Mouse (Mus musculus) adrenal gland, postnatal 25 days (tissue): Measurements from ENCODE around the gene Npb. TPM values are rescaled to one million over a fixed set of nuclear protein-coding genes. Genes with fewer than 3 reads are reported as not detected.

Experiments
- DNase-seq: peaks from one replicate; pipeline ENCODE4 v3.0.0; 2021; ENCODE audit warnings: mixed read lengths
- microRNA-seq, 2 experiments: library from miRNA; unstranded; fragments of <30 nt; microRNA quantifications; one replicate each; pipeline ENCODE4 v1.2.0; 2021
- total RNA-seq: library from RNA; stranded (reverse); gene quantifications from 2 replicates; pipeline ENCODE4 v1.2.3, GENCODE M21; 2021

Npb gene
- total RNA-seq, 1 experiment from 2014 or later, result 3.1 TPM

DNA sequence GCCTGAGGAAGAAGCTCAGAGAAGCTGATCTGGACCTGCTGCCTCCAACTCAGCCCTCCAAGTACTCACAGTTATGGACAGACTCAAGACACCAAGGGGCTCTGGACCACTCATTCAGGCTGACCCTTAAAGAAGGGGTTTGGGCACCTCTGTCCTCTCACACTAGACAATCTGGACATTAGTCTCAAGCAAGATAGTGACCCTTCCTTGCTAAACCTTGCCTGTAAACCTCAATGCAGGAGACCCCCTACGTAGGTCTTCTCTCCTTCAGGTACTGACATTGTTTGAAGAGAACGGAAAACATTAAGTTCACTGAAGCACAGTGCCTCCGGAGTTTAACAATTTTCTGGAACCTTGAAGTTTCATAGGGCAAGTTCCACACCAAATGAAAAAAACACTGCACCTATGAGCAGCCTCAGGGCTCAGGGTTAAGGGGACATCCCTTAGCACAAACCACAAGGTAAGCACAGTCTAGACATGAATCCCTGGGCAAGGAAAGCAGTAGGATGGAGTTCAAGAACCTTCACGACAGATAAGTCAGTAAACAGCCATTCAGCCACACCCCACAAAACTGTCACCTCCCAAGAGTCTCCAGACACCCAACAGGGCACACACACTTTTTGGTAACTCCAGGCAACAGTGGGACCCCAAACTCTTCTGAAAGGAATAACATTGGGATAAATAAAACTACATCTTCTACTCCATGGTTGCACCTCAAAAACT is 23.6 kb downstream of the Npb start:
- DNase-seq, result no peak

DNA sequence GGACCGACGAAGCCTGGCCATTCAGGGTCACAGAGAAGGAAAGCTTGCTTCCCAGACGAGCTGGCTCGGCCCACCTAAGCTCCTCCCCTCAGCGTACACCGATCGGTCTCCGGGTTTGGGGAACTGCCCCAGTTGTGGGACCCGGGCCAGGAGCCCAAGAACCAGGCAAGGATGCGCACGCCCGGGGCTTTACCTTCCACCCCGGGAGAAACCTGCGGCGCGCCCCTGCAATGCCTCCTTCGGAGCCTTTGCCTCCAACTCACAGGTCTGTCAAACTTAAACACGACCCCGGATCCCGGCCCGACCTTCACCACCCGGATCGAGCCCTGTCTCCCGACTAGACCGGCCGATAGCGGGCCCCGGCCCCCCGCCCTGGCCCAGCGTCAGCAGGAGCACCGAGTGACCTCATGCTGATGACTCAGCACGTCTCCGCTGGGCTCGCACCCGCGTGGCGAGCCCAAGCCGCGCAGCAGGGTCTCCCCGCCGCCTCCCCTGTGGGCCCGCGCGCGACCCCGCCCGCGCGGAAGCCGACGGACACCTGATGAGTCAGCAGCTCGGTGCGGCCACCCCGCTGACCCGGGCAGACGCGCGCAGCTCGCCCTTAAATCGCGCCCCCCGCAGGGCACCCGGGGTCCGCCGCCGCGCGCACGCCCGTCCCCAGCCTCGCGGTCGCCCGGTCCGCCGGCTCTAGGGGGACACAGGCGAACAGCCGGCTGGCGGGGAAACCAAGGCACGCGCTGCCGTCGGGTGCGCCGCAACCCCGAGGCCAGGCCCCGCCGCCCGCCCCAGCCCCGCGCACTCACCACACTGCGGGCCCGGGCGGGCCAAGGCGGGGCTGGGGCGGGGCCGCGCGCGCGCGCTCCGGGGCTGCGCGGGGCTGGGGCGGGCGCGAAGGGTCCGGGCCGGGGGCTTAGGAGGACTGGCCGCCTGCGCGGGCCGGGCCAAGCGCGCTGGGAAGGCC is 24.6 kb downstream of the Npb start:
- peak; percentile 82 for DNase-seq

DNA sequence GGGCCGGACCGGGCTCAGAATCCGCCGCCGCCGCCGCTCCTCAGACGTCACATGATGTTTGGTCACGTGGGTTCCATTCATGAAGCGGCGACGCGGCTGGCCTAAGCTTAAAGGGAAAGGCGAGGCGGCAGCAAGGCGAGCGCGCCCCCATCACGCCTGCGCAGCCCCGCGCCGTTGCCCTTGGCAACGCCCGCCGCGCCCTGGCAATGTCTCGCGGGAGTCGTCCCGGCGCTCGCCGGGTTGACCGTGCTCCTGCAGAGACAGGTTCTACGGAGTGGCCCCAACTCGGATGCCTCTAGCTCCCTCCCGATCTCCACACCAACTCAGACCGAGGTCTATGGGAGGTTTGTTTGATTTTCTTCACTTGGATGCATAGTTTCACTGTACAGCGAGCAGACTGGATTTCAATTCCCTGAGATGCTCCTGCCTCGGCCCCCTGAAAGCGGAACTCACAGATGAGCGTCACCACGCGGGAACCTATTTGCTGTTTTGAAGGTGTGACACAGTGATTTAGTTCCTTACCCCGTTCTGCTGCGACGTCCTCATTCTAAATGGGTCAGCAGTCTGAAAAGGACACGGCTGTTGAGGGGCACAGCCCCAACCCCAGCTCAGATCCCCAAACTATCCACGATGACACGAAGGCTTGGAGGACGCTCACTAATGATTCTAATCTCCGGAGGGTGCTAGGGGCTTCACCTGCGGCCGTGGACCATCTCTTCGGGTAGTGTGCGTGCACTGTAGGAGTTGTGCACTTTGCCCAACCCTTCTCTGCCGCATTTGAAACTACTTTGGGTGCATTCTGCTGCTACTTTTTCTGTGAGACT is 25.5 kb downstream of the Npb start, which contains the start of gene Mafg:
Gene Mafg (minus strand): TSS at position 81 of the 824 bp plus-strand sequence.
- peak; percentile 93 for DNase-seq

GRCm38 (mm10) chr11:120634810-120635209 is 26.5 kb downstream of the Npb start:
- no peak for DNase-seq

DNA sequence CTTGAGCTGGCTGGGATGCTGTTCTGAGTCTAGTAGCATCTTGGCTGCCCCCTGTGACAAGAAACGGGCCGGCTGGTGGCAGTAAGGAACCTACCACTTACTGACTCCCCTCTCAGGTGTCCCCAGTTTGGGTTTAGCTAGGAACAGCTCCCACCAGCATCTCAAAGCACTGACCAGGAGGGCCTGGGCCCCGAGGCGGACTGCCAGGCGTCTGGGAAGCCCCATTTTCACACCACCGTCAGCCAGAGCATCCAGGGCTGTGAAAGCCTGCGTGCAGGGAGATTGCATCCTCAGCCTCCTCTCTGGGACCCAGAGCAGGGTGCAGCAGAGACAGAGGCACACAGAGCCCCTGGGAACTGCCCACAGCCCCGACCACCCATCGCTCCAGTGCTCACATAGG is 33.0 kb downstream of the Npb start:
- no peak for DNase-seq

- no peak for DNase-seq
Measured at GRCm38 (mm10) chr11:120641869-120642268, 33.6 kb downstream of the Npb start.

DNA sequence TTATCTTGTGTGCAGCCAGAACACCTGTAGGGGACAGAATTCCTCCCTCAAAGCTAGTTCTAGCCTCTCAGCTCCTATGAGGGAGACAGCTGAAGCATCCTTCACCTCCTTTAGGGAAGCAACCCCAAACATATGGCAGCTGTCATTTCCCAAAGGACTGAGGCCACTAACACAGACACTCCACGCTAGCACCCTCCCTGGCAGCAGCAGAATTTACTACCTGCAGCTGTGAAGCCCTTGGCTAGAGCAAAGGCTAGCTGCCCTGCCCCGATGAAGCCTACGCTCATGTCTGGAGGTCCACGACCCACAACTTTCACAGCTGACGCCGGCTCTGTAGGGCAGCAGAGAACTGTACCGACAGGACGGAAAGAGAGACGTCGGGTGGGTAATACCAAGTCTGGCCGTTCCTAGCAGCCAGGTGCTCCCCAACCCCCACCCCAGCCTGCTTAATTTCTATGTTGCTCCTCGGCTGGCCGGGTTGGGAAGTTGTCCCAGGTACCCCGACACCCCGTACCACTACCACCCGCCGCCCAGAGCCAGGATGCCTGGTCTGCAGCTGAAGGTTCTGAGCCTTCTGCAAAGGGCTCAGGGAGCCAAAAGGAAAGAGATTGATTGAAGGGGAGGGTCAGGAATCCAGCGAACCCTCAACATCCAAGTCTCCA is 34.8 kb downstream of the Npb start:
- no peak for DNase-seq

GRCm38 (mm10) chr11:120643601-120643987 is 35.3 kb downstream of the Npb start, which contains the start of gene Pycr1:
Pycr1 (minus strand) TSS chr11:120643769.
- peak; percentile 92 for DNase-seq

GRCm38 (mm10) chr11:120647047-120647830 is 39.0 kb downstream of the Npb start:
- DNase-seq, result no peak

- no peak for DNase-seq
Measured at GRCm38 (mm10) chr11:120648001-120648476, 39.8 kb downstream of the Npb start, which contains the start of gene Myadml2. Myadml2 (minus strand) TSS chr11:120648158.

DNA sequence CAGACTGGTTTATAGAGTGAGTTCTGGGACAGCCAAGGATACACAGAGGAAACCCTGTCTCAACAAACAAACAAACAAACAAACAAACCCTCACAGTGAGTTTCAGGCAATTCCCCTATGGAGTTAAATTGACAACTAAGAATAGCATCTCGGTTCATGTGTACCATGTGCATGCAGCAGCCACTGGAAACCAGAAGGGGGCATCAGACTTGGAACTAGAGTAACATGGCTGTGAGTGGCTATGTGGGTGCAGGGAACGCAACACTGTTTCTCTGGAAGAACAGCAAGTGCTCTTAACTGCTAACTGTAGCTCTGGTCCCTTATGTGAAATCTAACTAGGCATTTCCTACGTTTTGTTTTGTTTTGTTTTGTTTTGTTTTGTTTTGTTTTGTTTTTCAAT is 43.6 kb downstream of the Npb start:
- no peak for DNase-seq

DNA sequence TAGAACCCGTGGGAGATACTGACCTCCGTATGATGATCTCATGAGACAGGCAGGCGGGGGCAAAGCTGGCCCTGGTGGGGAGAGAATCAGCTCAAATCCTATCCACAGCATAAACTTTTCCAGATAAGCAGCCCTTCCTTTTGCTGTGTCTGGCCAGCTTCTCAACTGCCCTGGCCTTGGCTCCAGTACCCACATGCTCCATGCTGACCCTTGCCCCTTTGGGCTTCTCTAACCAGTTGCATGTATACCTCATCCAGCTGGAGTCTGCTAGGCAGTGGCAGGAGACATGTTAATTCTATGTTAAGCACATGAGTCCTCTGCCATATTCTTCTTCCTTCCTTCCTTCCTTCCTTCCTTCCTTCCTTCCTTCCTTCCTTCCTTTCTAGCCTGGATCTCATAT is 46.5 kb downstream of the Npb start:
- DNase-seq, result no peak

DNA sequence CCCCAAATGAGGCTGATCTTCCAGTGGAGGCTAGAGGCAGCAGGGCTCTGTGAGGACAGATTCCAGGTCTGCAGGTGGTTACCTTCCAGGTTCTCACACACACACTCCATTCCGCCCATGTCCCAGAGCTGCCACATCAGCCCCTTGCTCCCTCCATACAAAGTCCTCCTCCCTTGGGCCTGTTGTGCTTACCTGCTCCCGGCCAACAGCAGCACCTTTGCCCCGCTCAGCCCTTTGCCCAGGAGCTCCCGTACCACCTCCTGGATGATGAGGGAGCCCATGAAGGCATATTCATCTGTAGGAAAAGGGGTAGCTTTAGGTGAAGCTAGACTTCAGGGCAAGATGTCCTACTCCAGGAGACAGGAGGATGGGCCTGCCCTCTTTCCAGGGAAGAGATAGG is 49.0 kb downstream of the Npb start:
- DNase-seq, result no peak

Small RNA genes within 50 kb of the gene (microRNA-seq; reads per million reads assigned to microRNA genes)
- 0 to 0.36 reads per million in 2 experiments for gene Mir6936

Other genes with a start within 250 kb of the Npb start
- gene Fscn2, start 246.9 kb upstream of the Npb start, total RNA-seq, result 0.79 TPM in 1 of 2 replicates, not detected in the other
- 35.8 and 55.1 TPM in 2 replicates for gene Faap100, start 229.7 kb upstream of the Npb start, total RNA-seq
- 83.9 and 98.7 TPM in 2 replicates for gene Nploc4, start 170.8 kb upstream of the Npb start, total RNA-seq
- 7.3 TPM in 1 of 2 replicates, not detected in the other for gene Tspan10, start 165.8 kb upstream of the Npb start, total RNA-seq
- gene Pde6g, start 155.0 kb upstream of the Npb start, total RNA-seq, result 0.27 TPM in 1 of 2 replicates, not detected in the other
- 33.8 and 41.3 TPM in 2 replicates for gene Oxld1, start 150.4 kb upstream of the Npb start, total RNA-seq
- gene Ccdc137, start 150.4 kb upstream of the Npb start, total RNA-seq, result 24.2 and 27.6 TPM in 2 replicates
- gene Arl16, start 140.9 kb upstream of the Npb start, total RNA-seq, result 22.6 and 22.8 TPM in 2 replicates
- 96.3 and 104 TPM in 2 replicates for gene Mrpl12, start 123.9 kb upstream of the Npb start, total RNA-seq
- 102 and 151 TPM in 2 replicates for gene Slc25a10, start 116.6 kb upstream of the Npb start, total RNA-seq
- gene Gcgr, start 77.8 kb upstream of the Npb start, total RNA-seq, result 1.0 and 3.5 TPM in 2 replicates
- gene Mcrip1, start 58.8 kb upstream of the Npb start, total RNA-seq, result 67.5 and 75.4 TPM in 2 replicates
- gene Ppp1r27, start 57.3 kb upstream of the Npb start, total RNA-seq, result 1.4 TPM in 1 of 2 replicates, not detected in the other
- 407 and 486 TPM in 2 replicates for gene P4hb, start 35.2 kb upstream of the Npb start, total RNA-seq
- gene Arhgdia, start 26.9 kb upstream of the Npb start, total RNA-seq, result 333 and 334 TPM in 2 replicates
- 101 and 105 TPM in 2 replicates for gene Alyref, start 10.1 kb upstream of the Npb start, total RNA-seq
- gene Anapc11, start 10.1 kb upstream of the Npb start, total RNA-seq, result 81.5 and 102 TPM in 2 replicates
- 344 and 351 TPM in 2 replicates for gene Pcyt2, start 9.5 kb downstream of the Npb start, total RNA-seq
- 82.5 and 103 TPM in 2 replicates for gene Sirt7, start 16.8 kb downstream of the Npb start, total RNA-seq
- gene Mafg, start 25.1 kb downstream of the Npb start, total RNA-seq, result 69.7 and 76.5 TPM in 2 replicates
- 1.3 TPM in 2 replicates for gene Pycr1, start 35.3 kb downstream of the Npb start, total RNA-seq
- gene Myadml2, start 39.7 kb downstream of the Npb start, total RNA-seq, result not detected in 2 replicates
- 9.4 and 12.1 TPM in 2 replicates for gene Notum, start 52.7 kb downstream of the Npb start, total RNA-seq
- 83.4 and 112 TPM in 2 replicates for gene Aspscr1, start 64.5 kb downstream of the Npb start, total RNA-seq
- gene Cenpx, start 105.3 kb downstream of the Npb start, total RNA-seq, result 52.6 and 54.2 TPM in 2 replicates
- 40.9 and 46.8 TPM in 2 replicates for gene Lrrc45, start 105.4 kb downstream of the Npb start, total RNA-seq
- 5.6 and 10.0 TPM in 2 replicates for gene Rac3, start 113.0 kb downstream of the Npb start, total RNA-seq
- gene Dcxr, start 118.8 kb downstream of the Npb start, total RNA-seq, result 59.0 and 82.3 TPM in 2 replicates
- 1.9 and 3.7 TPM in 2 replicates for gene Cbr2, start 123.6 kb downstream of the Npb start, total RNA-seq
- 11.4 and 18.7 TPM in 2 replicates for gene Hmga1b, start 154.3 kb downstream of the Npb start, total RNA-seq
- gene Rfng, start 175.7 kb downstream of the Npb start, total RNA-seq, result 21.3 and 23.9 TPM in 2 replicates
- gene Gps1, start 175.8 kb downstream of the Npb start, total RNA-seq, result 120 and 131 TPM in 2 replicates
- 62.7 and 65.8 TPM in 2 replicates for gene Dus1l, start 187.9 kb downstream of the Npb start, total RNA-seq
- gene Fasn, start 216.1 kb downstream of the Npb start, total RNA-seq, result 1,301 and 1,518 TPM in 2 replicates